Mouse (Mus musculus): ENCODE measurements around the gene Lpp. TPM values are rescaled to one million over a fixed set of nuclear protein-coding genes. Genes with fewer than 3 reads are reported as not detected.

Gene Lpp
- polyA plus RNA-seq, 1 experiment, result 15.0 TPM

GRCm38 (mm10) chr16:24504838-24505605 is 111.7 kb downstream of the Lpp start:
- Histone ChIP-seq H3K27me3 (ENCODE audit: control insufficient read depth, insufficient read depth, low read length) (no peaks in the 10 kb centered on the region), H3K4me1 (replicated peaks; ENCODE audit: control insufficient read depth, insufficient read depth, low read length) (peaks cover 21% of the 10 kb centered on the region), H3K4me3 (ENCODE audit: control insufficient read depth, insufficient read depth, low read length) (no peak overlapping the region), H3K36me3 (ENCODE audit: control insufficient read depth, insufficient read depth, low read length) (no peaks in the 10 kb centered on the region), H3K27ac (ENCODE audit: control insufficient read depth, insufficient read depth, low read length) (no peak overlapping the region)
- peak; percentile 18 for DNase-seq
- WGBS, result 48% methylated on average over 7 of the region's 7 CpGs
- no peak for TF ChIP-seq POLR2A (IDR thresholded peaks at IDR 0.05; ENCODE audit: control insufficient read depth, extremely low read depth, insufficient read depth, low read length, poor library complexity)
- TF ChIP-seq CTCF (IDR thresholded peaks at IDR 0.05; ENCODE audit: borderline replicate concordance, control insufficient read depth, extremely low read depth, insufficient read depth, low read length, poor library complexity), result no peak

GRCm38 (mm10) chr16:24506237-24506636 is 112.9 kb downstream of the Lpp start:
- DNase-seq, result no peak
- Histone ChIP-seq H3K27ac (ENCODE audit: control insufficient read depth, insufficient read depth, low read length) (no peak overlapping the region), H3K27me3 (ENCODE audit: control insufficient read depth, insufficient read depth, low read length) (no peaks in the 10 kb centered on the region), H3K36me3 (ENCODE audit: control insufficient read depth, insufficient read depth, low read length) (no peaks in the 10 kb centered on the region), H3K4me1 (replicated peaks; ENCODE audit: control insufficient read depth, insufficient read depth, low read length) (peaks cover 21% of the 10 kb centered on the region), H3K4me3 (ENCODE audit: control insufficient read depth, insufficient read depth, low read length) (no peak overlapping the region)
- WGBS, result 100% methylated on average over 2 of the region's 2 CpGs
- no peak for TF ChIP-seq CTCF (IDR thresholded peaks at IDR 0.05; ENCODE audit: borderline replicate concordance, control insufficient read depth, extremely low read depth, insufficient read depth, low read length, poor library complexity)
- TF ChIP-seq POLR2A (IDR thresholded peaks at IDR 0.05; ENCODE audit: control insufficient read depth, extremely low read depth, insufficient read depth, low read length, poor library complexity), result no peak

GRCm38 (mm10) chr16:24506740-24507139 is 113.4 kb downstream of the Lpp start:
- no peaks in the 10 kb centered on the region for H3K27me3 ChIP-seq (ENCODE audit: control insufficient read depth, insufficient read depth, low read length)
- peak; percentile 33 for DNase-seq
- H3K36me3 ChIP-seq (ENCODE audit: control insufficient read depth, insufficient read depth, low read length), result no peaks in the 10 kb centered on the region
- peaks cover 21% of the 10 kb centered on the region for H3K4me1 ChIP-seq (replicated peaks; ENCODE audit: control insufficient read depth, insufficient read depth, low read length)
- TF ChIP-seq CTCF (IDR thresholded peaks at IDR 0.05; ENCODE audit: borderline replicate concordance, control insufficient read depth, extremely low read depth, insufficient read depth, low read length, poor library complexity) (no peak), POLR2A (IDR thresholded peaks at IDR 0.05; ENCODE audit: control insufficient read depth, extremely low read depth, insufficient read depth, low read length, poor library complexity) (no peak)
- 35% methylated on average over 4 of the region's 4 CpGs for WGBS
- no peak overlapping the region for H3K27ac ChIP-seq (ENCODE audit: control insufficient read depth, insufficient read depth, low read length)
- no peak overlapping the region for H3K4me3 ChIP-seq (ENCODE audit: control insufficient read depth, insufficient read depth, low read length)

- Histone ChIP-seq H3K36me3 (ENCODE audit: control insufficient read depth, insufficient read depth, low read length) (no peaks in the 10 kb centered on the region), H3K27me3 (ENCODE audit: control insufficient read depth, insufficient read depth, low read length) (no peaks in the 10 kb centered on the region), H3K4me3 (ENCODE audit: control insufficient read depth, insufficient read depth, low read length) (no peak overlapping the region), H3K4me1 (replicated peaks; ENCODE audit: control insufficient read depth, insufficient read depth, low read length) (peaks cover 21% of the 10 kb centered on the region), H3K27ac (ENCODE audit: control insufficient read depth, insufficient read depth, low read length) (no peak overlapping the region)
- TF ChIP-seq POLR2A (IDR thresholded peaks at IDR 0.05; ENCODE audit: control insufficient read depth, extremely low read depth, insufficient read depth, low read length, poor library complexity) (no peak), CTCF (IDR thresholded peaks at IDR 0.05; ENCODE audit: borderline replicate concordance, control insufficient read depth, extremely low read depth, insufficient read depth, low read length, poor library complexity) (no peak)
- 97% methylated on average over 5 of the region's 5 CpGs for WGBS
- DNase-seq, result no peak
Observed at GRCm38 (mm10) chr16:24507927-24508540, 114.7 kb downstream of the Lpp start.

GRCm38 (mm10) chr16:24509100-24509812 is 115.9 kb downstream of the Lpp start:
- WGBS, result 66% methylated on average over 5 of the region's 5 CpGs
- no peak overlapping the region for H3K27ac ChIP-seq (ENCODE audit: control insufficient read depth, insufficient read depth, low read length)
- no peak for TF ChIP-seq CTCF (IDR thresholded peaks at IDR 0.05; ENCODE audit: borderline replicate concordance, control insufficient read depth, extremely low read depth, insufficient read depth, low read length, poor library complexity)
- TF ChIP-seq POLR2A (IDR thresholded peaks at IDR 0.05; ENCODE audit: control insufficient read depth, extremely low read depth, insufficient read depth, low read length, poor library complexity), result no peak
- no peak overlapping the region for H3K4me3 ChIP-seq (ENCODE audit: control insufficient read depth, insufficient read depth, low read length)
- no peaks in the 10 kb centered on the region for H3K36me3 ChIP-seq (ENCODE audit: control insufficient read depth, insufficient read depth, low read length)
- DNase-seq, result no peak
- no peaks in the 10 kb centered on the region for H3K27me3 ChIP-seq (ENCODE audit: control insufficient read depth, insufficient read depth, low read length)
- peaks cover 24% of the 10 kb centered on the region for H3K4me1 ChIP-seq (replicated peaks; ENCODE audit: control insufficient read depth, insufficient read depth, low read length)

GRCm38 (mm10) chr16:24509813-24510166 is 116.5 kb downstream of the Lpp start:
- no peak overlapping the region for H3K4me3 ChIP-seq (ENCODE audit: control insufficient read depth, insufficient read depth, low read length)
- peaks cover 18% of the 10 kb centered on the region for H3K4me1 ChIP-seq (replicated peaks; ENCODE audit: control insufficient read depth, insufficient read depth, low read length)
- no peaks in the 10 kb centered on the region for H3K27me3 ChIP-seq (ENCODE audit: control insufficient read depth, insufficient read depth, low read length)
- TF ChIP-seq POLR2A (IDR thresholded peaks at IDR 0.05; ENCODE audit: control insufficient read depth, extremely low read depth, insufficient read depth, low read length, poor library complexity) (no peak), CTCF (IDR thresholded peaks at IDR 0.05; ENCODE audit: borderline replicate concordance, control insufficient read depth, extremely low read depth, insufficient read depth, low read length, poor library complexity) (no peak)
- DNase-seq, result no peak
- no peak overlapping the region for H3K27ac ChIP-seq (ENCODE audit: control insufficient read depth, insufficient read depth, low read length)
- no peaks in the 10 kb centered on the region for H3K36me3 ChIP-seq (ENCODE audit: control insufficient read depth, insufficient read depth, low read length)
- WGBS, result 95% methylated on average over 1 of the region's 1 CpGs

Measured in thymus, adult 2 months (tissue).